Mouse (Mus musculus): ENCODE measurements around the gene Snx13. TPM values are rescaled to one million over a fixed set of nuclear protein-coding genes. Genes with fewer than 3 reads are reported as not detected.

Gene Snx13
- polyA plus RNA-seq, 1 experiment from 2014 or later: 21.8 TPM

DNA sequence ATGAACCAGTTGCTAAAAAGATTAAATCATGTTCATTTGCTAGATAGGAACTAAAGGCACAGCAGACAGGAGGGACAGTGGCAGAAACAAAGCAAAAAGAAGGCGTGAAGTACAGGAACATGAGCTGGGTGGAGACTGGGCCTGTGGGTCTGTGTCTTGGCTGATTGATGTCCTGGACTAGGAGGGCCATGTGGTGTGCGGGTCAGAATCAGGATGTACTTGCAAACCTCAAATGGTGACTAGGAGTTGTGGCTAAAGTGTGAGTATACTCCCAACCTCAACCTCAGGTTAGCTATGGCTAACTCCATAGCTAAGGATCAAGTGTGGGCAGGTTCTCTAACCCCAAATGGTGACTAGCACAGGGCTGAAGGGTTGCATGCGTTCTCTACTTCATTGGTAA, 107.2 kb downstream of the Snx13 start:
- no peak overlapping the region for H3K4me3 ChIP-seq (ENCODE audit: low read depth, low read length)
- H3K36me3 ChIP-seq (ENCODE audit: control insufficient read depth, insufficient read depth, low read length): no peaks in the 10 kb centered on the region
- no peak overlapping the region for H3K9ac ChIP-seq (ENCODE audit: low read depth, low read length)
- H3K4me1 ChIP-seq (replicated peaks; ENCODE audit: control insufficient read depth, insufficient read depth, low read length): no peaks in the 10 kb centered on the region
- ATAC-seq (ENCODE audit: low FRiP score) (no peak), DNase-seq (ENCODE audit: low spot score) (no peak)
- no peak overlapping the region for H3K27ac ChIP-seq (ENCODE audit: low read depth, low read length)
- WGBS: 85% methylated on average over 3 of the region's 3 CpGs
- H3K27me3 ChIP-seq (ENCODE audit: control insufficient read depth, insufficient read depth, low read length): no peaks in the 10 kb centered on the region
- H3K9me3 ChIP-seq (ENCODE audit: control insufficient read depth, low read length): no peaks in the 10 kb centered on the region
- no peak overlapping the region for H3K4me2 ChIP-seq (replicated peaks; ENCODE audit: low read depth, low read length)

DNA sequence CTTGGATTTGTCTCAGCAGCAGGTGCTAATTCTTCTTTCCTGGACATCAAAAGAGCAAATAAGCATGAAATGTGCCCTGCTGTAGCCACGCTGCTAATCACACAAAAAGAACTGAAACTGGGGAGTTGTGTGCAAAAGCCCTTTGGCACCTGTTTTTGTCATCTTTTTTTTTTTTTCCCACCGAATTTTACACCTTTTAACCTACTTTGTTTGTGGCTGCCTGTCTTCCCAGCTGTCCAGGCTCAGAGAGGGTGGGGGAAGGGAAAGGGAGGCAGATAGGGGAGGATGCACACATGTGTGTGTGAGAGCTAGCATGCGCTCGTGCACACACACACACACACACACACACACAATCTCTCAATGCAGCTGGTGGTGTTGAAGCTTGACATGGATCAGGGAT, 110.3 kb downstream of the Snx13 start:
- Histone ChIP-seq H3K27ac (ENCODE audit: low read depth, low read length) (no peak overlapping the region), H3K4me2 (replicated peaks; ENCODE audit: low read depth, low read length) (no peak overlapping the region), H3K36me3 (ENCODE audit: control insufficient read depth, insufficient read depth, low read length) (no peaks in the 10 kb centered on the region), H3K4me3 (ENCODE audit: low read depth, low read length) (no peak overlapping the region), H3K9me3 (ENCODE audit: control insufficient read depth, low read length) (no peaks in the 10 kb centered on the region), H3K4me1 (replicated peaks; ENCODE audit: control insufficient read depth, insufficient read depth, low read length) (no peaks in the 10 kb centered on the region), H3K27me3 (ENCODE audit: control insufficient read depth, insufficient read depth, low read length) (no peaks in the 10 kb centered on the region), H3K9ac (ENCODE audit: low read depth, low read length) (no peak overlapping the region)
- 54% methylated on average over 4 of the region's 4 CpGs for WGBS
- no peak for ATAC-seq (ENCODE audit: low FRiP score)
- no peak for DNase-seq (ENCODE audit: low spot score)

DNA sequence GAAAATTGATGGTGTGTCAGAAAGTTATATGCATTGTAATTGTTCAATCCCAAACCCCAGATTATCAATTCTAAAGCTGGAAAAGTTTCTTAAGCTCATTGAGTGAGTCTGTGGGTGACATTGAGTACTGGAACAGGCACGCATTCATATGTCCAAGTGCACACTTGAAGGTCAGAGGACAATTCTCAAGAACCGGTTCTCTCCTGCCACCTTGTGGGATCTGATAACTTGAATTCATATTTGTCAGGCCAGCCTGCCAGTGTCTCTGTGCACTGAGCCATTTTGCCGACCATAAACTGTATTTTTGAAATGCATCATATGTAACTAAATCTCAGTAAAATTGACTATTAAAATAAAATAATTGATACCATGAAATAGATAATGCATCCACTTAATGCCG, 114.7 kb downstream of the Snx13 start:
- H3K4me2 ChIP-seq (replicated peaks; ENCODE audit: low read depth, low read length): no peak overlapping the region
- H3K9me3 ChIP-seq (ENCODE audit: control insufficient read depth, low read length): no peaks in the 10 kb centered on the region
- H3K36me3 ChIP-seq (ENCODE audit: control insufficient read depth, insufficient read depth, low read length): no peaks in the 10 kb centered on the region
- H3K27ac ChIP-seq (ENCODE audit: low read depth, low read length): no peak overlapping the region
- ATAC-seq (ENCODE audit: low FRiP score) (no peak), DNase-seq (ENCODE audit: low spot score) (no peak)
- H3K4me3 ChIP-seq (ENCODE audit: low read depth, low read length): no peak overlapping the region
- no peaks in the 10 kb centered on the region for H3K27me3 ChIP-seq (ENCODE audit: control insufficient read depth, insufficient read depth, low read length)
- H3K9ac ChIP-seq (ENCODE audit: low read depth, low read length): no peak overlapping the region
- WGBS: 83% methylated on average over 4 of the region's 4 CpGs
- H3K4me1 ChIP-seq (replicated peaks; ENCODE audit: control insufficient read depth, insufficient read depth, low read length): no peaks in the 10 kb centered on the region

DNA sequence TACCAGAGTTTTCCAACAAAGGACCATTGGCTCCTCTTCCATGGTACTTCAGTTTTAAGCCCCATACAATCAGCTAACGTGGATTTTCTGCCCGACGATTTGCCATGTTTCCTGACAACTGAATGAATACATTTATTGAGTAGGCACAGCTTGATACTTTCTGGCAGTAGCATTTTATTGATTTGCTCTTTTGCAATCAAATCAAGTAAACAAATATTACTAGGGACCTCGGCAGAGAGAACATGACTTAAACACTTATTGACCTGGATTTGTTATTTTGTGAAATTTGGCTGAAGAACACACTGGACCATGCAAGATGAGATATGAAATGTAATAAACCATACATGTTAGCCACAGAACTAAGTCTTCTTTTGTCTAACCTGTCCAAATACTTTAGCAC, 123.3 kb downstream of the Snx13 start:
- no peak for DNase-seq (ENCODE audit: low spot score)
- no peak for ATAC-seq (ENCODE audit: low FRiP score)

DNA sequence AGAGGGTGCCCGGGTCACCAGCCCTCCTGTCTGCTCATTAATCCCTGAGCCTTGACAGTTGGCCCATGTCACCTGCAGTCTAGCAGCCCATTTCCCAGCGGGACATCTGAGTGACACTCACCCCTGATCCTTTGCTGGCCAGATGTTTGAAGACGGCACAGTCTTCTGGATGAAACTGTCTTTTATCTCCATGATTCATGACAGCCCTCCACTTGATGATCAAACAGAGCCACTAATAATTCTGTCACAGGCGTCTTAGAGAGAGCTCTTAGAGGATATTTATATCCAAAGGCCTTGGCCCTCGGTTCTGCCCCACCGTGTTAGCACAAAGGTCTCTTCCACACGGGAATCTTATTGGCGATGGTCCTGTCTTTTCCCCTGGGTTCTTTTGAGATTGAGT, 129.0 kb downstream of the Snx13 start:
- Histone ChIP-seq H3K4me2 (replicated peaks; ENCODE audit: low read depth, low read length) (no peak overlapping the region), H3K27ac (ENCODE audit: low read depth, low read length) (no peak overlapping the region), H3K27me3 (ENCODE audit: control insufficient read depth, insufficient read depth, low read length) (no peaks in the 10 kb centered on the region), H3K4me1 (replicated peaks; ENCODE audit: control insufficient read depth, insufficient read depth, low read length) (no peaks in the 10 kb centered on the region), H3K36me3 (ENCODE audit: control insufficient read depth, insufficient read depth, low read length) (no peaks in the 10 kb centered on the region), H3K9me3 (ENCODE audit: control insufficient read depth, low read length) (no peaks in the 10 kb centered on the region), H3K4me3 (ENCODE audit: low read depth, low read length) (no peak overlapping the region), H3K9ac (ENCODE audit: low read depth, low read length) (no peak overlapping the region)
- 29% methylated on average over 8 of the region's 8 CpGs for whole genome bisulfite sequencing
- DNase-seq (ENCODE audit: low spot score): no peak
- no peak for ATAC-seq (ENCODE audit: low FRiP score)

More for the DNA sequence above, 123.3 kb downstream of the Snx13 start:
- Histone ChIP-seq H3K9ac (ENCODE audit: low read depth, low read length) (no peak overlapping the region), H3K27me3 (ENCODE audit: control insufficient read depth, insufficient read depth, low read length) (no peaks in the 10 kb centered on the region), H3K36me3 (ENCODE audit: control insufficient read depth, insufficient read depth, low read length) (no peaks in the 10 kb centered on the region), H3K9me3 (ENCODE audit: control insufficient read depth, low read length) (no peaks in the 10 kb centered on the region), H3K4me3 (ENCODE audit: low read depth, low read length) (no peak overlapping the region), H3K27ac (ENCODE audit: low read depth, low read length) (no peak overlapping the region), H3K4me1 (replicated peaks; ENCODE audit: control insufficient read depth, insufficient read depth, low read length) (no peaks in the 10 kb centered on the region), H3K4me2 (replicated peaks; ENCODE audit: low read depth, low read length) (no peak overlapping the region)
- 54% methylated on average over 4 of the region's 4 CpGs for WGBS

DNA sequence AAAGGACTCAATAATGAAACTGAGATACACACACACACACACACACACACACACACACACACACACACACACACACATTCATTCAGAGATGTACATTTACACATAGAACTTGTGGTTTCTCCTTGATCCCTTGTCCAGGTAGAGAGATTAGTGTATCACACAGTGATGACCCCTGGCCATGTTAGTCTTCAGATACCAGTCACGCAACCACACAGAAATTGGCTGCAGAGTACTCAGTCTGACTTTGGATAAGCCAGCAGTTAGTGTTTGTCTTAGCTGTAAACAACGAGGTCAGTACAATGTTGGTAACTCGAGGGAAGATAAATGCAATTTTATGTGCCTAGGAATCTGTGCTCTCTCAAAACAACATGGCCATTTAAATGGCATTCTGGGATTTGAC, 129.6 kb downstream of the Snx13 start:
- 85% methylated on average over 3 of the region's 3 CpGs for WGBS
- Histone ChIP-seq H3K27ac (ENCODE audit: low read depth, low read length) (no peak overlapping the region), H3K9ac (ENCODE audit: low read depth, low read length) (no peak overlapping the region), H3K27me3 (ENCODE audit: control insufficient read depth, insufficient read depth, low read length) (no peaks in the 10 kb centered on the region), H3K4me2 (replicated peaks; ENCODE audit: low read depth, low read length) (no peak overlapping the region), H3K4me3 (ENCODE audit: low read depth, low read length) (no peak overlapping the region), H3K9me3 (ENCODE audit: control insufficient read depth, low read length) (no peaks in the 10 kb centered on the region), H3K36me3 (ENCODE audit: control insufficient read depth, insufficient read depth, low read length) (no peaks in the 10 kb centered on the region), H3K4me1 (replicated peaks; ENCODE audit: control insufficient read depth, insufficient read depth, low read length) (no peaks in the 10 kb centered on the region)
- DNase-seq (ENCODE audit: low spot score) (no peak), ATAC-seq (ENCODE audit: low FRiP score) (no peak)

DNA sequence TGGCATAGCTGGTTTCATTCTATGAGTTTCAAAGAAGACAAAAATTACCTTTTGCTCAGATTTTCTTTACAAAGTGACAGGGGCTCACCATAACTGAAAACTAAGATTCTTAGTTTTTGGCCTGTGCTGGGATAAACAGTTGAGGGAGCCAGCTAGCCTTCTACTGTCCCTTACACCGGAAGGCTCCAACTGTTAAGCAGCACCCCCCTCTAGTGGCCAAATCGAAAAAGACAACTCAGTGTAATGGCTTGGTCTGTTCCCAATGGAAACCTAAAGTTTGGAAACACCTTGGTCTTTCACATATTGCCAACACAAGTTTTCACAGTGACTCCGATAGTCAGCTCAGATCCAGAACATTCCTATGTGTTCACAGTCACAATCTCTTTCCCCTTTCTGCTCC, 135.7 kb downstream of the Snx13 start:
- H3K4me3 ChIP-seq (ENCODE audit: low read depth, low read length): no peak overlapping the region

DNA sequence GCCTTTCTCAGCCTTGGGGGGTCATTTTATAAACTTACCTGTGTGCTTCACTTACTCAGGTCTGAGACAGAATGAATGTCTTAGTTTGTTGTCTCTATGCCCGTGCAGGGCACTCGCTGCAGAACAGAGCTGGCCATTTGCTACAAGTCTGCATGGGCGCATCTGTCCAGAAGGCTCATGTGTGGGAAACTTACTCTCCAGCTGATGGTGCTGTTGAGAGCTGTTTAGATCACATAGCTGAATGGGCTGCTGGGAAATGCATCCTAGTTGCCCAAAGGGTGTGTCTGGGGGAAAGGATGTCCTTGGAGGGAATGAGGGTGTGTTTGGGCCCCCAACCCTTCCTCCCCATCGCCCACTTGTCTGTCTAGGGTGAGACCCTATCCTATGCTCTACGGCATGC, 137.3 kb downstream of the Snx13 start:
- Histone ChIP-seq H3K4me3 (ENCODE audit: low read depth, low read length) (no peak overlapping the region), H3K36me3 (ENCODE audit: control insufficient read depth, insufficient read depth, low read length) (no peaks in the 10 kb centered on the region), H3K4me2 (replicated peaks; ENCODE audit: low read depth, low read length) (no peak overlapping the region), H3K27ac (ENCODE audit: low read depth, low read length) (no peak overlapping the region), H3K4me1 (replicated peaks; ENCODE audit: control insufficient read depth, insufficient read depth, low read length) (no peaks in the 10 kb centered on the region), H3K27me3 (ENCODE audit: control insufficient read depth, insufficient read depth, low read length) (no peaks in the 10 kb centered on the region), H3K9ac (ENCODE audit: low read depth, low read length) (no peak overlapping the region), H3K9me3 (ENCODE audit: control insufficient read depth, low read length) (no peaks in the 10 kb centered on the region)
- WGBS: 83% methylated on average over 5 of the region's 5 CpGs
- ATAC-seq (ENCODE audit: low FRiP score) (no peak), DNase-seq (ENCODE audit: low spot score) (no peak)

More for the DNA sequence above, 135.7 kb downstream of the Snx13 start:
- Histone ChIP-seq H3K9me3 (ENCODE audit: control insufficient read depth, low read length) (no peaks in the 10 kb centered on the region), H3K4me1 (replicated peaks; ENCODE audit: control insufficient read depth, insufficient read depth, low read length) (no peaks in the 10 kb centered on the region), H3K4me2 (replicated peaks; ENCODE audit: low read depth, low read length) (no peak overlapping the region), H3K27me3 (ENCODE audit: control insufficient read depth, insufficient read depth, low read length) (no peaks in the 10 kb centered on the region), H3K27ac (ENCODE audit: low read depth, low read length) (no peak overlapping the region), H3K9ac (ENCODE audit: low read depth, low read length) (no peak overlapping the region), H3K36me3 (ENCODE audit: control insufficient read depth, insufficient read depth, low read length) (no peaks in the 10 kb centered on the region)
- WGBS: 17% methylated on average over 3 of the region's 3 CpGs
- DNase-seq (ENCODE audit: low spot score) (peak; percentile 93), ATAC-seq (ENCODE audit: low FRiP score) (peak; percentile 76; the same call in 1 of the 2 replicates)

DNA sequence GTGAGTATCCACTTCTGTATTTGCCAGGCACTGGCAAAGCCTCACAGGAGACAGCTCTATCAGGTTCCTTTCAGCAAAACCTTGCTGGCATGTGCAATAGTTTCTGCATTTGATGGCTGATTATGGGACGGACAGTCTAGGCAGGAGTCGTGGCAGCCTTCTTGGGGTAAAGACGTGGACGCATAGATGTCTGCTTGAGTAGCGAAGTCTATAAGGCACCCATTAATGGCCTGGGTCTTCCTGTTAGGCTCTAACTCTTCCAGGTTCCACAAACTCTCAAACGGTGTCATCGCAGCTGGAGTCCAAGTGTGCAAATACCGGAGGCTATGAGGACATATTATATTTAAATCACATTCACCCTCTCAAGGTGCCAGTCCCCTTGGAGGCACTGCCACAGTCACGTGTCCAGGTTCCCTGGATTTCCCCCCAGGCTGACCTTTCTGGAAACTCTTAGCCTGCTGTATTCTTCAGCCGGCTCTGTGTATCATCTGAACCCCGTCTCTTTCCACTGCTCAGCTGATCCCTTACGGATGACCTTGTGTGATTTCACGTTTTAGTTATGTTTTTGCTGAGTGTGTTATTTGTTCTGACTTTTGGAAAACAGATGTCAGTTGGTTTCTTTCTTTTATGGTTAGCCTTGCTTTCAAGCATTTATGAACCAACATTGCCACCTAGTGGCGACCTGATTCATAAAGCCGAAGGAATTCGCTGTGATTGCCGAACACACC, 144.9 kb downstream of the Snx13 start:
- ATAC-seq (ENCODE audit: low FRiP score): peak; percentile 58
- Histone ChIP-seq H3K36me3 (ENCODE audit: control insufficient read depth, insufficient read depth, low read length) (no peaks in the 10 kb centered on the region), H3K4me3 (ENCODE audit: low read depth, low read length) (no peak overlapping the region), H3K9me3 (ENCODE audit: control insufficient read depth, low read length) (no peaks in the 10 kb centered on the region), H3K27ac (ENCODE audit: low read depth, low read length) (no peak overlapping the region), H3K4me1 (replicated peaks; ENCODE audit: control insufficient read depth, insufficient read depth, low read length) (no peaks in the 10 kb centered on the region), H3K27me3 (ENCODE audit: control insufficient read depth, insufficient read depth, low read length) (no peaks in the 10 kb centered on the region), H3K4me2 (replicated peaks; ENCODE audit: low read depth, low read length) (peak overlapping the region; percentile 3; the same call in 1 of the 2 replicates), H3K9ac (ENCODE audit: low read depth, low read length) (no peak overlapping the region)
- DNase-seq (ENCODE audit: low spot score): peak; percentile 86
- WGBS: 56% methylated on average over 17 of the region's 17 CpGs
